In the genomic region with DNA sequence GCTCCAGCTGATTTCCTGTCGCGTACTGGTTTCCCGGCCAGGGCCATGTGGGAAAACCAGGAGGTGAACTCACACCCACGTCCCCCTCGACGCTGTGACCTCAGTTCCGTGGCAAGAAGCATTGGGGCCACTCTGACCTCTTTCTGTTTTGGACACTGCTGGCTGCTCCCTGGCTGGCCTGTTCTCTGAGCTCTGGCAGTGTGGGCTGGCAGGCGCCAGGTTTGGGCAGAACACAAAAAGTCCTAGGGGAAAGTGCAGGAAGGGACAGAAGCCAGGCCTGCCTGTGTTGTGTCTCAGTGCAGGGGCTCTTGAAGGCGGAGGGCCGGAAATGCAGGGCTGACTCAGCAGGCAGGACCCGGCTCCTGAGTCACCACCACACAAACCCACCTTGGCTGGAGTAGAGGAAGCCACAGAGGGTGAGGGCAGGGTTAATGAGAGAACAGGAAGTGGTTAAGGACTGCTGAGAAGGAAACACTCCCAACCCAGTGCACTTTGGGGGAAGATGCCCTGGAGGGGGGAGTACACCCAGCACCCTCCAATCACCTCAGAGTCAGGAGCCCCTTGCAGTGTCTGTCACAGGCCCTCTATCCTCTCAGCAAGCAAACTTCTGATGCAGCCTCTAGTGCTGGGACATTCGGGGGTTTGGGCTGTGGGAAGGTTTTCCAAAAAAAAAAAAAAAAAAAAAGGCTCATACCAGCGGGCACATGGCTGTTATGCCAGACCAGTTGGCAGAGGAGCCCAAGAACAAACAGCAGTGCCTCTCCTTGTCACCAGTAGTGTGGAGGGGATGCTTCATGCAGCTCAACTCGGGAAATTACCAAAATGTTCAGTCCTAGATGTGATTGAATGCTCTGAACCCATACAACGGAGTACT, we compare ENCODE assay signal across 9 mouse cellular contexts. TPM values are rescaled to one million over a fixed set of nuclear protein-coding genes. Genes with fewer than 3 reads are reported as not detected.
DNase-seq lines count a peak whose midpoint lies in the region; ATAC-seq and TF ChIP-seq lines count a peak whose summit lies in the region.
"Had no signal": no experiment of that assay in that cellular context is flagged by ENCODE, and none has a peak within 500 bp of the region (broad histone marks: within the 10 kb centered on the region; RNA-seq: fewer than 3 reads in every experiment).

No protein-coding gene starts in this region.

- 60% methylated on average over 15 of the region's 15 CpGs for WGBS in lung, embryonic 14.5 days
- 31% methylated on average over 15 of the region's 15 CpGs for WGBS in lung, adult 2 months
- 72% methylated on average over 15 of the region's 15 CpGs for WGBS in embryonic facial prominence, embryonic 10.5 days
- 51% methylated on average over 15 of the region's 15 CpGs for WGBS in lung, embryonic 16.5 days
- 68% methylated on average over 15 of the region's 15 CpGs for WGBS in hindbrain, embryonic 16.5 days

- no peaks in the 10 kb centered on the region for H3K27me3 ChIP-seq in lung, embryonic 14.5 days (ENCODE audit: insufficient read depth, low read length)
- peaks cover 29% of the 10 kb centered on the region for H3K27me3 ChIP-seq in embryonic facial prominence, embryonic 10.5 days (replicated peaks; ENCODE audit: low read depth, poor library complexity, severe bottlenecking)
- peaks cover 2% of the 10 kb centered on the region; the same call in 1 of the 2 replicates for H3K27me3 ChIP-seq in lung, embryonic 16.5 days (ENCODE audit: control insufficient read depth, insufficient read depth, low read depth, low read length)
- no peaks in the 10 kb centered on the region for H3K27me3 ChIP-seq in hindbrain, embryonic 16.5 days (replicated peaks; ENCODE audit: control insufficient read depth, insufficient read depth, low read length)

- H3K9me3 ChIP-seq in lung, embryonic 14.5 days (ENCODE audit: low read depth, low read length), result no peaks in the 10 kb centered on the region
- H3K9me3 ChIP-seq in embryonic facial prominence, embryonic 10.5 days, result no peaks in the 10 kb centered on the region
- H3K9me3 ChIP-seq in lung, embryonic 16.5 days (ENCODE audit: control insufficient read depth, low read length), result no peaks in the 10 kb centered on the region
- no peaks in the 10 kb centered on the region for H3K9me3 ChIP-seq in hindbrain, embryonic 16.5 days (ENCODE audit: control insufficient read depth, low read length)
- H3K9me3 ChIP-seq: limb, embryonic 13.5 days had no signal

- 0 out of 2 replicates have a peak, but pooled peaks cover 5% of the 10 kb centered on the region for H3K4me1 ChIP-seq in lung, embryonic 14.5 days (ENCODE audit: insufficient read depth)
- H3K4me1 ChIP-seq in lung, adult 2 months (ENCODE audit: control insufficient read depth, insufficient read depth, low read length), result peaks cover 3% of the 10 kb centered on the region
- peaks cover 35% of the 10 kb centered on the region for H3K4me1 ChIP-seq in embryonic facial prominence, embryonic 10.5 days
- H3K4me1 ChIP-seq in lung, embryonic 16.5 days (replicated peaks; ENCODE audit: control insufficient read depth, insufficient read depth, low read length), result peaks cover 12% of the 10 kb centered on the region
- no peaks in the 10 kb centered on the region; the same call in 1 of the 2 replicates for H3K4me1 ChIP-seq in hindbrain, embryonic 16.5 days (ENCODE audit: control insufficient read depth, insufficient read depth, low read depth, low read length)

- DNase-seq in lung, embryonic 14.5 days, result peak; percentile 52
- no peak for DNase-seq in lung, adult 2 months
- DNase-seq in embryonic facial prominence, embryonic 10.5 days (ENCODE audit: low spot score), result peak; percentile 58
- peak; percentile 64 for DNase-seq in induced T-regulatory cell, adult 2 months (ENCODE audit: low read depth)
- DNase-seq in retina, postnatal 1 day, result no peak
- DNase-seq in urinary bladder, postnatal 4 days (ENCODE audit: low spot score in 2 of 2), result no peak

- TF ChIP-seq CTCF in lung, embryonic 14.5 days (IDR thresholded peaks at IDR 0.05; ENCODE audit: low read depth), result no peak
- TF ChIP-seq CTCF in lung, adult 2 months (IDR thresholded peaks at IDR 0.05; ENCODE audit: insufficient read depth, low read length), result no peak

- ATAC-seq in lung, embryonic 14.5 days (ENCODE audit: insufficient read depth), result peak; percentile 42; the same call in 1 of the 2 replicates
- ATAC-seq in lung, embryonic 16.5 days (ENCODE audit: low read depth), result peak; percentile 72
- ATAC-seq in hindbrain, embryonic 16.5 days, result no peak

- no peak for TF ChIP-seq POLR2A in lung, adult 2 months (IDR thresholded peaks at IDR 0.05; ENCODE audit: borderline replicate concordance, extremely low read depth, low read depth, low read length)

- H3K4me3 ChIP-seq in lung, embryonic 14.5 days (ENCODE audit: low read depth, low read length), result no peak overlapping the region
- H3K4me3 ChIP-seq in lung, adult 2 months (replicated peaks; ENCODE audit: extremely low read depth, low read depth, low read length), result no peak overlapping the region
- no peak overlapping the region for H3K4me3 ChIP-seq in embryonic facial prominence, embryonic 10.5 days
- H3K4me3 ChIP-seq in lung, embryonic 16.5 days (ENCODE audit: low read length), result no peak overlapping the region
- no peak overlapping the region for H3K4me3 ChIP-seq in hindbrain, embryonic 16.5 days (ENCODE audit: low read length)
- H3K4me3 ChIP-seq: limb, embryonic 13.5 days had no signal

- H3K4me2 ChIP-seq in lung, embryonic 14.5 days, result no peak overlapping the region
- no peak overlapping the region for H3K4me2 ChIP-seq in lung, embryonic 16.5 days (ENCODE audit: low read depth, low read length)
- no peak overlapping the region for H3K4me2 ChIP-seq in hindbrain, embryonic 16.5 days (ENCODE audit: low read length)
- H3K4me2 ChIP-seq: limb, embryonic 13.5 days had no signal

- no peak overlapping the region for H3K9ac ChIP-seq in lung, embryonic 14.5 days
- no peak overlapping the region for H3K9ac ChIP-seq in lung, embryonic 16.5 days (ENCODE audit: low read length)
- H3K9ac ChIP-seq in hindbrain, embryonic 16.5 days (ENCODE audit: low read depth, low read length), result no peak overlapping the region
- H3K9ac ChIP-seq: limb, embryonic 13.5 days had no signal

- peak overlapping the region; percentile 63; the same call in 1 of the 2 replicates for H3K27ac ChIP-seq in lung, embryonic 14.5 days (ENCODE audit: low read depth)
- H3K27ac ChIP-seq in embryonic facial prominence, embryonic 10.5 days (replicated peaks), result peak overlapping the region; percentile 78
- peak overlapping the region; percentile 48 for H3K27ac ChIP-seq in lung, embryonic 16.5 days (ENCODE audit: low read length)
- H3K27ac ChIP-seq in hindbrain, embryonic 16.5 days (ENCODE audit: low read depth, low read length), result no peak overlapping the region
- H3K27ac ChIP-seq: limb, embryonic 13.5 days had no signal

- no peaks in the 10 kb centered on the region for H3K36me3 ChIP-seq in lung, embryonic 14.5 days (ENCODE audit: insufficient read depth)
- H3K36me3 ChIP-seq in embryonic facial prominence, embryonic 10.5 days (replicated peaks), result no peaks in the 10 kb centered on the region
- H3K36me3 ChIP-seq in lung, embryonic 16.5 days (ENCODE audit: control insufficient read depth, insufficient read depth, low read length), result no peaks in the 10 kb centered on the region
- no peaks in the 10 kb centered on the region for H3K36me3 ChIP-seq in hindbrain, embryonic 16.5 days (ENCODE audit: control insufficient read depth, insufficient read depth, low read length)
- H3K36me3 ChIP-seq: limb, embryonic 13.5 days had no signal

RNA-seq across cellular contexts. Expression of a gene that starts 60.0 kb away (rescaled TPM):
- 6.8 and 7.9 TPM in 2 replicates for polyA plus RNA-seq in lung, embryonic 14.5 days (2014; fragmentation: Nextera tagmentation; extraction: Ambion mirVana)
- polyA plus RNA-seq in lung, adult 2 months (2012; rRNA removed), result 2.5 and 3.0 TPM in 2 replicates
- 2.8 and 4.6 TPM in 2 replicates for polyA plus RNA-seq in embryonic facial prominence, embryonic 10.5 days (2016; fragmentation: Nextera tagmentation; extraction: Ambion mirVana)
- 3.1 and 3.3 TPM in 2 replicates for polyA plus RNA-seq in lung, embryonic 16.5 days (2015; fragmentation: Nextera tagmentation; extraction: Ambion mirVana)
- polyA plus RNA-seq in hindbrain, embryonic 16.5 days (2015; fragmentation: Nextera tagmentation; extraction: Ambion mirVana), result 0.09 and 0.16 TPM in 2 replicates

Comparison
In these comparisons a context has a peak if more than half of its experiments do, and no peak if none do; other contexts are left out.
1. DNase-seq: peak in lung, embryonic 14.5 days (single experiment), embryonic facial prominence, embryonic 10.5 days (single experiment) and induced T-regulatory cell, adult 2 months (single experiment); none in lung, adult 2 months (single experiment), retina, postnatal 1 day (single experiment) and urinary bladder, postnatal 4 days (0 of 2).